Mouse (Mus musculus) adrenal gland, postnatal 0 days (tissue): ENCODE measurements around the gene Ankrd17. TPM values are rescaled to one million over a fixed set of nuclear protein-coding genes. Genes with fewer than 3 reads are reported as not detected.

Experiments used
- polyA plus RNA-seq: library from polyadenylated mRNA; unstranded; fragments of >200 nt; fragmentation: Nextera tagmentation; extraction: Ambion mirVana; gene quantifications from 2 replicates; pipeline ENCODE4 v1.2.1, GENCODE M21; 2015

The Ankrd17 gene
- 13.0 and 20.9 TPM in 2 replicates for polyA plus RNA-seq

GRCm38 (mm10) chr5:90366121-90367066 lies at the start of gene Ankrd17:
Gene Ankrd17, minus strand, starts transcription at chr5:90366577.

GRCm38 (mm10) chr5:90367067-90367303 lies 608 bp upstream of the Ankrd17 start, which contains the start of gene Gm9958:
Gene Gm9958, plus strand, starts transcription at chr5:90367204.

GRCm38 (mm10) chr5:90223534-90224381 lies 142.6 kb downstream of the Ankrd17 start, which contains the start of gene Cox18:
Gene Cox18, minus strand, starts transcription at chr5:90224001.

Other genes with a start within 250 kb of the Ankrd17 start
- gene Cox18, start 142.6 kb downstream of the Ankrd17 start, polyA plus RNA-seq: 34.6 and 77.7 TPM in 2 replicates
- 1.4 and 3.3 TPM in 2 replicates for gene Gm9958, start 627 bp upstream of the Ankrd17 start, polyA plus RNA-seq
- 405 and 629 TPM in 2 replicates for gene Alb, start 94.3 kb upstream of the Ankrd17 start, polyA plus RNA-seq
- 227 and 350 TPM in 2 replicates for gene Afp, start 124.2 kb upstream of the Ankrd17 start, polyA plus RNA-seq
- gene Afm, start 152.4 kb upstream of the Ankrd17 start, polyA plus RNA-seq: 1.4 and 1.7 TPM in 2 replicates
- gene 5830473C10Rik, start 194.5 kb upstream of the Ankrd17 start, polyA plus RNA-seq: 0.22 and 0.46 TPM in 2 replicates